Mouse (Mus musculus): Measurements from ENCODE around the gene Mapkap1. TPM values are rescaled to one million over a fixed set of nuclear protein-coding genes. Genes with fewer than 3 reads are reported as not detected.

Mapkap1 gene
- total and polyA plus RNA-seq, 2 experiments = 25.4 to 35.1 TPM

DNA sequence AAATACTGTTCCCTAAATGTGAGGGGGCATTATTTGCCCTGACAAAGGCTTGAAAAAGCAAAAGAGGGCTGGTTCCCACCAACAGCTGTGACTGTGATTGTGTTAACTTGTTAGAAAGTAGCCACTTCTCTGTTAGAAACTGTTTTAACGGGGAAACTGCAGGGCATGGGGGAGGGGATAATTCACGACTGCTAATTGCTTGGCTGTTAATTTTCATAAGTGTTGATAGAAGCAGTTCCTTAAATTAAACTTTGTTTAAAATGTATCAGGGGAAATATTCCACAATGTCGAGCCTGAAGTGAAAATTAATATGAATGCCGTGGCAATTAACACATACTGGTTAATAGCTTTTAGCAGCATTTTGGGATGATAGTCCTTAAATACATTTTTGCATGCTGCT lies 42.2 kb downstream of the Mapkap1 start:
- Histone ChIP-seq H3K4me1 (ENCODE audit: control insufficient read depth, insufficient read depth, low read length) (no peaks in the 10 kb centered on the region), H3K27ac (replicated peaks; ENCODE audit: insufficient read depth, low read depth, low read length) (no peak overlapping the region), H3K27me3 (ENCODE audit: control insufficient read depth, insufficient read depth, low read length) (no peaks in the 10 kb centered on the region), H3K9ac (ENCODE audit: low read depth, low read length) (no peak overlapping the region), H3K36me3 (ENCODE audit: control insufficient read depth, insufficient read depth, low read length) (peaks cover 27% of the 10 kb centered on the region), H3K4me3 (ENCODE audit: insufficient read depth, low read depth, low read length) (no peak overlapping the region), H3K79me2 (ENCODE audit: control insufficient read depth, insufficient read depth, low read length) (peaks cover under 1% of the 10 kb centered on the region; the same call in 1 of the 2 replicates)
- 89% methylated on average over 4 of the region's 4 CpGs for WGBS
- DNase-seq (ENCODE audit: extremely low read depth, low read depth, low spot score) = no peak
- TF ChIP-seq POLR2A (IDR thresholded peaks at IDR 0.05; ENCODE audit: extremely low read depth, insufficient read depth, low read length) (no peak), CTCF (IDR thresholded peaks at IDR 0.05; ENCODE audit: low read depth, low read length) (no peak)

DNA sequence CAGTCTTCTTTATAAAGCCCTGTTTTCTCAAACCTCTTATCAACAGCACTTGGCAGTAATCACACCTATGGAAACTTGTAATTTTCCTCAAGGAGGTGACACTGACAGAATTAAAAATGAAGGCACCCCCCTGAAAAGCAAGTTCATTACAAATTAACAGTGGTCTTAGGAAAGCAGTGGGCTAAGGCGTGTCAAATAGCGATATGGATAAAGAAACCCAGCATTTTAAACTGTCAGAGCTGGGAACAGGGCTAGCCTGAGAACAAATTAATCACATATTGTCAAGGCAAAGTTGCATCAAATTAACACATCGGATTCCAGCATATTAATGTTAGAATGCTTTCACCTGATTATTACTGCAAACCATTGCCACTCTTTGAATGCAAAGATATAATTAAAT lies 55.9 kb downstream of the Mapkap1 start:
- Histone ChIP-seq H3K36me3 (ENCODE audit: control insufficient read depth, insufficient read depth, low read length) (peaks cover 6% of the 10 kb centered on the region; the same call in 1 of the 2 replicates), H3K4me3 (ENCODE audit: insufficient read depth, low read depth, low read length) (no peak overlapping the region), H3K27ac (replicated peaks; ENCODE audit: insufficient read depth, low read depth, low read length) (no peak overlapping the region), H3K79me2 (ENCODE audit: control insufficient read depth, insufficient read depth, low read length) (no peaks in the 10 kb centered on the region; the same call in 1 of the 2 replicates), H3K9ac (ENCODE audit: low read depth, low read length) (no peak overlapping the region), H3K4me1 (ENCODE audit: control insufficient read depth, insufficient read depth, low read length) (no peaks in the 10 kb centered on the region), H3K27me3 (ENCODE audit: control insufficient read depth, insufficient read depth, low read length) (no peaks in the 10 kb centered on the region)
- no peak for TF ChIP-seq POLR2A (IDR thresholded peaks at IDR 0.05; ENCODE audit: extremely low read depth, insufficient read depth, low read length)
- no peak for TF ChIP-seq CTCF (IDR thresholded peaks at IDR 0.05; ENCODE audit: low read depth, low read length)
- DNase-seq (ENCODE audit: extremely low read depth, low read depth, low spot score) = no peak
- WGBS = 97% methylated on average over 3 of the region's 3 CpGs

DNA sequence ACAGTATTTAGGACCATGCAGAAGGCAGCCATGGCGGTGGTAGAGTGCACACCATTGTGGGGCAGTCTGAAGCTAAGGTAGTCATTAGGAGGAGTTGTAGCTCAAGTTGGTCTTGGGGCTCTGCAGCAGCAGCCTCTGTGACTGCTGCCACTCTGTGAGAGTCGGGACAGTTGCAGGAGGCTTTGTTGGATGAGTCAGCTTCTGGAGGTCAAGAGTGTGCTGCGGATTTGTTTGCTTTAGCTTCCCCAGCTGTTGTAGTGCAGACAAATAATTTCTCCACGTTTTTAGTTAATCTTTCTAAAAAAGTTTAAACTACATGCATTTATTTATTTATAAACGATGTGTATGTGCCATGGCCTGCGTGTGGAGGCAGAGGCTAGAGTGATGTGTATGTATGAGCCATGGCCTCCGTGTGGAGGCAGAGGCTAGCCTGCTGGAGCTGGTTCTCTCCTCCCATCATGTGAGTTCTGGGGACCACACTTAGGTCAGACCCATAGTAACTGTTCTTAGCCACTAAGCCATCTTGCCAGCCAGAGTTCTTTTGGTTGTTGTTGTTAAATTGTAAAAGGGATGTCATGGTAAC lies 62.1 kb downstream of the Mapkap1 start:
- Histone ChIP-seq H3K4me3 (ENCODE audit: insufficient read depth, low read depth, low read length) (no peak overlapping the region), H3K36me3 (ENCODE audit: control insufficient read depth, insufficient read depth, low read length) (no peaks in the 10 kb centered on the region), H3K4me1 (ENCODE audit: control insufficient read depth, insufficient read depth, low read length) (0 out of 2 replicates have a peak, but pooled peaks cover under 1% of the 10 kb centered on the region), H3K79me2 (ENCODE audit: control insufficient read depth, insufficient read depth, low read length) (peaks cover 4% of the 10 kb centered on the region; the same call in 1 of the 2 replicates), H3K27me3 (ENCODE audit: control insufficient read depth, insufficient read depth, low read length) (no peaks in the 10 kb centered on the region), H3K27ac (replicated peaks; ENCODE audit: insufficient read depth, low read depth, low read length) (no peak overlapping the region), H3K9ac (ENCODE audit: low read depth, low read length) (no peak overlapping the region)
- TF ChIP-seq CTCF (IDR thresholded peaks at IDR 0.05; ENCODE audit: low read depth, low read length) = no peak
- no peak for TF ChIP-seq POLR2A (IDR thresholded peaks at IDR 0.05; ENCODE audit: extremely low read depth, insufficient read depth, low read length)
- peak; percentile 33 for DNase-seq (ENCODE audit: extremely low read depth, low read depth, low spot score)
- 36% methylated on average over 7 of the region's 7 CpGs for WGBS

DNA sequence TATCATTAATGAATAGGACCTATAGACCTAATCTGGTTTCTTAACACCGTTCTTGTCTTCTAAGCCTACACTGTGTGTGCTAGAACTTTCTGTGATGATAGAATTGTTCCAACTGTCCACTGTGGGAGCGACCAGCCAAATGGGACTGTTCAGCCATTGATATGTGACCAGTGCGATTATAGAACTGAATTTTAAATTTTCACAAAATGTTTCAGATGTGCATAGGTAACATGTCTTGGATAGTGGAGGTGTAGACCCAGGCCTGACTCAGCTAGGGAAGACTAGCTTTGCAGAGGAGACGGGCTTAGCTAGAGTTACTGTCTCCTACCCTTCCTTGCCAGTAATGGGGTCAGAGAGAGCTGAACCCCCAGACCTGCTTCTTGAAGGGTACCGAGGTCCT lies 62.8 kb downstream of the Mapkap1 start:
- Histone ChIP-seq H3K4me1 (ENCODE audit: control insufficient read depth, insufficient read depth, low read length) (0 out of 2 replicates have a peak, but pooled peaks cover 2% of the 10 kb centered on the region), H3K79me2 (ENCODE audit: control insufficient read depth, insufficient read depth, low read length) (peaks cover 4% of the 10 kb centered on the region; the same call in 1 of the 2 replicates), H3K9ac (ENCODE audit: low read depth, low read length) (no peak overlapping the region), H3K27ac (replicated peaks; ENCODE audit: insufficient read depth, low read depth, low read length) (no peak overlapping the region), H3K36me3 (ENCODE audit: control insufficient read depth, insufficient read depth, low read length) (no peaks in the 10 kb centered on the region), H3K27me3 (ENCODE audit: control insufficient read depth, insufficient read depth, low read length) (no peaks in the 10 kb centered on the region), H3K4me3 (ENCODE audit: insufficient read depth, low read depth, low read length) (no peak overlapping the region)
- no peak for TF ChIP-seq POLR2A (IDR thresholded peaks at IDR 0.05; ENCODE audit: extremely low read depth, insufficient read depth, low read length)
- TF ChIP-seq CTCF (IDR thresholded peaks at IDR 0.05; ENCODE audit: low read depth, low read length) = no peak
- 96% methylated on average over 5 of the region's 5 CpGs for WGBS
- no peak for DNase-seq (ENCODE audit: extremely low read depth, low read depth, low spot score)

DNA sequence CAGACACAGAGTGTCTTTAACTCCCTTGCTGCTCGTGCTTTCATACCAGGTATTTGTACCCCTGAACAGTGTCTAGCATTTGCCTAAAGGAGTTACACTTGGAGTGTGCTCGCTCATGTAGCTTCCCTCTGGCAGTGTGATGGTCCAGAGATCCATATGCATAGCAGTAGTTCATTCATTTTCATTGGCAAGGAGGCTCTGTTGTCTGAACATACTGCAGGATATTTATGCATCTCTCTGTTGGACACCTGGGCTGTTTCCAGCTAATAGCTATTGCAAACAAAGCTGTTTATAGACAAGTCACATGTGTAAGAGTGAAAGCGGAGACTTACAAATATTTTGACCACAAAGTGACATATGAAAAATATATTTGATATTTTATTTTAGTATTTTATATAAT lies 67.2 kb downstream of the Mapkap1 start:
- TF ChIP-seq CTCF (IDR thresholded peaks at IDR 0.05; ENCODE audit: low read depth, low read length) (no peak), POLR2A (IDR thresholded peaks at IDR 0.05; ENCODE audit: extremely low read depth, insufficient read depth, low read length) (no peak)
- Histone ChIP-seq H3K4me1 (ENCODE audit: control insufficient read depth, insufficient read depth, low read length) (peaks cover 5% of the 10 kb centered on the region; the same call in 1 of the 2 replicates), H3K79me2 (ENCODE audit: control insufficient read depth, insufficient read depth, low read length) (peaks cover 19% of the 10 kb centered on the region; the same call in 1 of the 2 replicates), H3K4me3 (ENCODE audit: insufficient read depth, low read depth, low read length) (no peak overlapping the region), H3K27ac (replicated peaks; ENCODE audit: insufficient read depth, low read depth, low read length) (no peak overlapping the region), H3K27me3 (ENCODE audit: control insufficient read depth, insufficient read depth, low read length) (no peaks in the 10 kb centered on the region), H3K36me3 (ENCODE audit: control insufficient read depth, insufficient read depth, low read length) (no peaks in the 10 kb centered on the region), H3K9ac (ENCODE audit: low read depth, low read length) (no peak overlapping the region)
- WGBS = 88% methylated on average over 3 of the region's 3 CpGs
- DNase-seq (ENCODE audit: extremely low read depth, low read depth, low spot score) = no peak

DNA sequence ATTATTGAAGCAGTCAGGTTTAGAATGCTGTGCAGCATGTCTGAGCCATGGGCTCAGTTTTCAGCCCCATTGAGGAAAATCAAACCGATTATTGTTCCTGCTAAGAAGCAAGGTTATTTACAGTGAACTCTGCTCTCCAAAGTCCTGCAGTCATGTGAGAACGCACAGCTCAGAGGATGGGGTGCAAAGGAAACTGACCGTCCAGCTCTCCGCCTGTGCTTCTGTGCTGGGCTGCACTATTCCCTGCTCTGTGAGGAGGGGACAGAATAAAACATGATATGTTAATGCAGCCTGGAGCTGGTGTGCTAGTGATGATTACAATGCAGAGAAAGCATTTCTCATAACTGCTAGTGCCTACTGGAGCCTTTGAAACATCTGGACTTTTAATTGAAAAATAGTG lies 74.8 kb downstream of the Mapkap1 start:
- no peak for TF ChIP-seq CTCF (IDR thresholded peaks at IDR 0.05; ENCODE audit: low read depth, low read length)
- TF ChIP-seq POLR2A (IDR thresholded peaks at IDR 0.05; ENCODE audit: extremely low read depth, insufficient read depth, low read length) = no peak
- Histone ChIP-seq H3K27ac (replicated peaks; ENCODE audit: insufficient read depth, low read depth, low read length) (no peak overlapping the region), H3K27me3 (ENCODE audit: control insufficient read depth, insufficient read depth, low read length) (no peaks in the 10 kb centered on the region), H3K9ac (ENCODE audit: low read depth, low read length) (no peak overlapping the region), H3K36me3 (ENCODE audit: control insufficient read depth, insufficient read depth, low read length) (no peaks in the 10 kb centered on the region), H3K79me2 (ENCODE audit: control insufficient read depth, insufficient read depth, low read length) (peaks cover 14% of the 10 kb centered on the region; the same call in 1 of the 2 replicates), H3K4me1 (ENCODE audit: control insufficient read depth, insufficient read depth, low read length) (peaks cover 11% of the 10 kb centered on the region; the same call in 1 of the 2 replicates), H3K4me3 (ENCODE audit: insufficient read depth, low read depth, low read length) (no peak overlapping the region)
- peak; percentile 51 for DNase-seq (ENCODE audit: extremely low read depth, low read depth, low spot score)
- 65% methylated on average over 4 of the region's 4 CpGs for WGBS

Data from liver, adult 2 months (tissue).